Mouse (Mus musculus) small intestine, adult 2 months (tissue): Measurements from ENCODE around the gene Olfr313.

Source experiments
- CTCF ChIP-seq: fragments of 200-500 bp; IDR thresholded peaks from 2 replicates; pipeline ENCODE4 v1.5.1; 2012; ENCODE audit warnings: low read depth, mild to moderate bottlenecking, control low read depth, inconsistent platforms, low read length, moderate library complexity, mixed read lengths; ENCODE audit not compliant: insufficient replicate concordance, insufficient read length; ENCODE audit errors: extremely low read depth
- POLR2A ChIP-seq: fragments of 200-500 bp; IDR thresholded peaks from 2 replicates; pipeline ENCODE4 v1.6.1; 2012; ENCODE audit warnings: low read depth, mild to moderate bottlenecking, control low read depth, inconsistent platforms, low read length, moderate library complexity

DNA sequence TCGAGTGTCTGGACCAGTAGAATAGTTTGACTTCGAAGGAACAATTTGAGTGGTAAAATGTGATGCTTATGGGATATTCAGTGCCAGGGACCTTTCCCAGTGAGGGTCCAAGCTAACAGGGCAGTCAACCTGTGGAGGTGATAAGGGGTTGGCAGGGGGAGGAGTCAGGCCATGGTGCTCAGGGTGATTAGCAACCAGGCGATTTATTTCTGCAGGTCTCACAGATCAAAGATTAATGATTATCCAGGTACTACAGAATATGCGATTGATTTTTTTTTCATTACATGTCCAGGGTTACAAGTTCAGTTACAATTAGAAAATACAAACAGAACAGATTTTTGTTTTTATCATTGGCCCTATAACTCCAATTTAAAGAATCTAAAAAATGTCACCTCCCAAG is 10.9 kb upstream of the Olfr313 start:
- no peak for TF ChIP-seq CTCF
- no peak for TF ChIP-seq POLR2A
